Mouse (Mus musculus) neural tube, embryonic 10.5 days (tissue): ENCODE measurements at regions not wholly inside any gene's neighbourhood (a gene's known extent, or its start where the extent isn't known, plus 50 kb on each side); places are given as distances from the start of the nearest gene placed in this dataset.

Experiments used
- DNase-seq: peaks from one replicate; pipeline ENCODE4 v3.0.0-alpha.2; 2017; ENCODE audit warnings: low spot score; ENCODE audit errors: extremely low spot score

GRCm38 (mm10) chr14:71910936-71911335, 580.7 kb downstream of the Gm9195 start:
- DNase-seq: no peak

GRCm38 (mm10) chr14:71895468-71895867, 596.2 kb downstream of the Gm9195 start:
- no peak for DNase-seq

- DNase-seq: no peak
These were observed 596.8 kb downstream of the Gm9195 start for GRCm38 (mm10) chr14:71894811-71895210.

GRCm38 (mm10) chr14:71893361-71893760, 598.3 kb downstream of the Gm9195 start:
- no peak for DNase-seq

- no peak for DNase-seq
These were observed 600.0 kb downstream of the Gm9195 start for GRCm38 (mm10) chr14:71891667-71892066.

- no peak for DNase-seq
These were observed 608.8 kb downstream of the Gm9195 start for GRCm38 (mm10) chr14:71882871-71883270.

GRCm38 (mm10) chr14:71845546-71845945, 646.1 kb downstream of the Gm9195 start:
- no peak for DNase-seq

- DNase-seq: no peak
These were observed 682.7 kb downstream of the Gm9195 start for GRCm38 (mm10) chr14:71808863-71809487.

GRCm38 (mm10) chr14:71805624-71806023, 686.0 kb downstream of the Gm9195 start:
- no peak for DNase-seq

GRCm38 (mm10) chr14:71799861-71800260, 691.8 kb downstream of the Gm9195 start:
- DNase-seq: no peak

GRCm38 (mm10) chr14:71795713-71796112, 695.9 kb downstream of the Gm9195 start:
- no peak for DNase-seq

- DNase-seq: no peak
These were observed 714.6 kb downstream of the Gm9195 start for GRCm38 (mm10) chr14:71776990-71777525.

GRCm38 (mm10) chr14:71766856-71767255, 724.8 kb downstream of the Gm9195 start:
- no peak for DNase-seq

- no peak for DNase-seq
These were observed 763.1 kb downstream of the Gm9195 start for GRCm38 (mm10) chr14:71728542-71728941.

GRCm38 (mm10) chr14:71723526-71723925, 768.1 kb downstream of the Gm9195 start:
- no peak for DNase-seq

- no peak for DNase-seq
These were observed 781.9 kb downstream of the Gm9195 start for GRCm38 (mm10) chr14:71709528-71710289.

GRCm38 (mm10) chr14:71692752-71693437, 798.7 kb downstream of the Gm9195 start:
- no peak for DNase-seq

- no peak for DNase-seq
These were observed 817.1 kb downstream of the Gm9195 start for GRCm38 (mm10) chr14:71674564-71674963.

- DNase-seq: no peak
These were observed 817.8 kb downstream of the Gm9195 start for GRCm38 (mm10) chr14:71673837-71674236.

GRCm38 (mm10) chr14:71672481-71672880, 819.2 kb downstream of the Gm9195 start:
- no peak for DNase-seq

GRCm38 (mm10) chr14:71671994-71672393, 819.6 kb downstream of the Gm9195 start:
- DNase-seq: no peak

- peak; percentile 66 for DNase-seq
These were observed 821.2 kb downstream of the Gm9195 start for GRCm38 (mm10) chr14:71670435-71670834.
